Mouse (Mus musculus) CH12.LX (cell line): ENCODE data around the gene Bmpr2. TPM values are rescaled to one million over a fixed set of nuclear protein-coding genes. Genes with fewer than 3 reads are reported as not detected.
A peak's percentile ranks its signal among the peaks of the same experiment; 100 is the strongest.
"Not testable (repeated sequence)": the region's sequence is repeated elsewhere in the genome, so short reads cannot be mapped to it uniquely, and the experiment has no call there.

Experiments used
- DNase-seq: peaks from one replicate; pipeline ENCODE4 v3.0.0-alpha.2; 2013; ENCODE audit errors: extremely low read depth
- H3K27ac ChIP-seq: 2 replicates; pipeline ENCODE4 v1.5.1; 2012; ENCODE audit warnings: low read depth, mild to moderate bottlenecking, control low read depth, moderate library complexity; ENCODE audit not compliant: insufficient read depth
- H3K27me3 ChIP-seq: replicated peaks from 2 replicates; pipeline ENCODE3; 2012; ENCODE audit warnings: inconsistent platforms
- H3K36me3 ChIP-seq, 2 experiments: replicated peaks in 1 of 2; 2 replicates each; pipeline versions ENCODE3 to v1.6.1; 2012; ENCODE audit warnings: inconsistent platforms in 1 of 2, low read length in 1 of 2, mild to moderate bottlenecking in 1 of 2, mixed read lengths in 1 of 2, moderate library complexity in 1 of 2; ENCODE audit not compliant: control insufficient read depth in 1 of 2, insufficient read depth in 1 of 2
- H3K4me1 ChIP-seq, 2 experiments: 2 replicates each; pipeline ENCODE4 v1.6.1; 2012; ENCODE audit warnings: inconsistent platforms in 1 of 2, moderate library complexity in 1 of 2; ENCODE audit not compliant: insufficient read depth in 2 of 2, control insufficient read depth in 1 of 2
- H3K4me2 ChIP-seq: 2 replicates; pipeline ENCODE4 v1.6.1; 2012; ENCODE audit warnings: low read depth, mild to moderate bottlenecking, control low read depth; ENCODE audit not compliant: poor library complexity, insufficient read depth, severe bottlenecking
- H3K4me3 ChIP-seq, 3 experiments: fragments of 150-350 bp in 1 of 3; sonication (generic) in 1 of 3; replicated peaks in 1 of 3; 2 replicates each; pipeline versions ENCODE3 to v1.5.1; 2011 to 2012; ENCODE audit warnings: low read depth in 2 of 3, low read length in 2 of 3, mild to moderate bottlenecking in 2 of 3, moderate library complexity in 2 of 3, control low read depth in 1 of 3, improper control_type of control experiment in 1 of 3, inconsistent platforms in 1 of 3, mixed read lengths in 1 of 3; ENCODE audit not compliant: poor library complexity in 1 of 3
- H3K79me2 ChIP-seq: replicated peaks from 2 replicates; pipeline ENCODE4 v1.6.1; 2012; ENCODE audit warnings: mild to moderate bottlenecking, moderate library complexity; ENCODE audit not compliant: control insufficient read depth, poor library complexity, insufficient read depth, severe bottlenecking; ENCODE audit errors: extremely low read depth
- H3K9ac ChIP-seq: 2 replicates; pipeline ENCODE4 v1.6.1; 2012; ENCODE audit warnings: low read depth, mild to moderate bottlenecking, control low read depth, moderate library complexity; ENCODE audit not compliant: insufficient read depth
- H3K9me3 ChIP-seq: replicated peaks from 2 replicates; pipeline ENCODE3; 2012; ENCODE audit warnings: low read length, inconsistent platforms, mixed read lengths
- CHD1 ChIP-seq: IDR thresholded peaks from 2 replicates; pipeline ENCODE4 v1.6.1; 2012; ENCODE audit warnings: low read depth, low read length, improper control_type of control experiment, inconsistent platforms
- CHD2 ChIP-seq: IDR thresholded peaks from 2 replicates; pipeline ENCODE4 v1.6.1; 2011; ENCODE audit warnings: low read length, improper control_type of control experiment
- CTCF ChIP-seq, 2 experiments: IDR thresholded peaks in 1 of 2; conservative IDR thresholded peaks in 1 of 2; 2 replicates each; pipeline ENCODE4 v1.5.1; 2011 to 2012; ENCODE audit warnings: low read depth in 2 of 2, low read length in 2 of 2, improper control_type of control experiment in 1 of 2, inconsistent platforms in 1 of 2, mild to moderate bottlenecking in 1 of 2, moderate library complexity in 1 of 2
- E2F4 ChIP-seq: IDR thresholded peaks from 2 replicates; pipeline ENCODE4 v1.6.1; 2011; ENCODE audit warnings: low read depth, low read length, improper control_type of control experiment; ENCODE audit not compliant: insufficient replicate concordance
- ELF1 ChIP-seq: IDR thresholded peaks from 2 replicates; pipeline ENCODE4 v1.6.1; 2014; ENCODE audit warnings: low read depth, mild to moderate bottlenecking, inconsistent platforms, low read length, improper control_type of control experiment
- ETS1 ChIP-seq: conservative IDR thresholded peaks from 2 replicates; pipeline ENCODE4 v1.6.1; 2012; ENCODE audit warnings: low read depth, mild to moderate bottlenecking, inconsistent platforms, low read length, improper control_type of control experiment, moderate library complexity
- IRF4 ChIP-seq: IDR thresholded peaks from 2 replicates; pipeline ENCODE4 v1.6.1; 2014; ENCODE audit warnings: low read depth, mild to moderate bottlenecking, inconsistent platforms, low read length, improper control_type of control experiment
- JUN ChIP-seq: IDR thresholded peaks from 2 replicates; pipeline ENCODE4 v1.6.1; 2011; ENCODE audit warnings: low read depth, mild to moderate bottlenecking, low read length, improper control_type of control experiment, moderate library complexity; ENCODE audit not compliant: insufficient read depth
- JUND ChIP-seq: conservative IDR thresholded peaks from 2 replicates; pipeline ENCODE4 v1.6.1; 2011; ENCODE audit warnings: low read depth, low read length, improper control_type of control experiment
- MAFK ChIP-seq: IDR thresholded peaks from 2 replicates; pipeline ENCODE4 v1.6.1; 2011; ENCODE audit warnings: low read length, improper control_type of control experiment; ENCODE audit not compliant: insufficient replicate concordance
- MAX ChIP-seq: IDR thresholded peaks from 2 replicates; pipeline ENCODE4 v1.6.1; 2011; ENCODE audit warnings: low read length, improper control_type of control experiment
- MEF2A ChIP-seq: IDR thresholded peaks from 2 replicates; pipeline ENCODE4 v1.6.1; 2014; ENCODE audit warnings: low read depth, mild to moderate bottlenecking, inconsistent platforms, low read length, improper control_type of control experiment, borderline replicate concordance
- POLR2A ChIP-seq: IDR thresholded peaks from 2 replicates; pipeline ENCODE4 v1.6.1; 2011; ENCODE audit warnings: low read depth, mild to moderate bottlenecking, improper control_type of control experiment, low read length
- POLR2AphosphoS2 ChIP-seq: IDR thresholded peaks from 2 replicates; pipeline ENCODE4 v1.6.1; 2011; ENCODE audit warnings: low read depth, low read length, improper control_type of control experiment
- RAD21 ChIP-seq: IDR thresholded peaks from 2 replicates; pipeline ENCODE4 v1.6.1; 2011; ENCODE audit warnings: low read depth, mild to moderate bottlenecking, low read length, improper control_type of control experiment, moderate library complexity
- SIN3A ChIP-seq: IDR thresholded peaks from 2 replicates; pipeline ENCODE4 v1.6.1; 2012; ENCODE audit warnings: low read length, improper control_type of control experiment, inconsistent platforms
- ZC3H11A ChIP-seq: IDR thresholded peaks from 2 replicates; pipeline ENCODE4 v1.6.1; 2012; ENCODE audit warnings: low read depth, mild to moderate bottlenecking, inconsistent platforms, low read length, improper control_type of control experiment
- ZNF384 ChIP-seq: IDR thresholded peaks from 2 replicates; pipeline ENCODE4 v1.6.1; 2012; ENCODE audit warnings: low read depth, low read length, improper control_type of control experiment, inconsistent platforms
- dilution Hi-C: fragments of 300-500 bp; cut with MboI; formaldehyde crosslinking; loops from 2 replicates; pipeline ENCODE4 v1.14.3; 2020; ENCODE audit warnings: low sequenced_read_pairs; ENCODE audit not compliant: extremely low pct_unique_long_range_greater_than_20kb, extremely low pct_ligation_motif_present
- in situ Hi-C: fragments of 300-500 bp; cut with MboI; formaldehyde crosslinking; loops from 3 replicates; pipeline ENCODE4 v1.14.3; 2019; ENCODE audit warnings: low sequenced_read_pairs, low pct_ligation_motif_present, low pct_unique_long_range_greater_than_20kb, mixed read lengths
- polyA plus RNA-seq: library from polyadenylated mRNA; unstranded; fragments of >175 nt; gene quantifications from 2 replicates; pipeline ENCODE4 v1.2.1, GENCODE M21; 2012; ENCODE audit warnings: low read depth; ENCODE audit not compliant: insufficient read length
- total RNA-seq, 2 experiments: library from RNA; depleted of rRNA; stranded (reverse); fragments of 300-350 nt in 1 of 2; fragments of >200 nt in 1 of 2; gene quantifications; 2 replicates each; pipeline ENCODE4 v1.2.3; 2012 to 2014

Bmpr2 gene
- total and polyA plus RNA-seq, 3 experiments: 3.6 to 5.0 (median 4.7) TPM

- H3K79me2 ChIP-seq, dilution Hi-C loops, DNase-seq, H3K27ac ChIP-seq, H3K4me2 ChIP-seq, H3K27me3 ChIP-seq, H3K36me3 ChIP-seq, H3K4me3 ChIP-seq, H3K4me1 ChIP-seq, H3K9ac ChIP-seq, H3K9me3 ChIP-seq: not testable (repeated sequence)
- peak in 1 of 2 experiments; percentile 37; a peak in 2 of 4 replicates for TF ChIP-seq CTCF (conservative IDR thresholded peaks at IDR 0.05 in 1 of 2, IDR thresholded peaks at IDR 0.05 in 1 of 2; ENCODE audit: low read depth in 2 of 2, low read length in 2 of 2)
- in situ Hi-C loops: loop anchor here (25.0 kb wide), 1 partner anchor 238 kb away; no protein-coding TSS in a partner anchor
These were observed 13.5 kb upstream of the Bmpr2 start for GRCm38 (mm10) chr1:59749724-59750123.

GRCm38 (mm10) chr1:59755298-59755697 lies 7.9 kb upstream of the Bmpr2 start:
- H3K36me3 ChIP-seq: no peaks in the 10 kb centered on the region
- H3K27me3 ChIP-seq: no peaks in the 10 kb centered on the region
- DNase-seq: no peak
- H3K4me2 ChIP-seq: no peak overlapping the region
- TF ChIP-seq RAD21 (no peak), CTCF (conservative IDR thresholded peaks at IDR 0.05 in 1 of 2, IDR thresholded peaks at IDR 0.05 in 1 of 2; ENCODE audit: low read depth in 2 of 2, low read length in 2 of 2) (no peak), POLR2A (no peak), POLR2AphosphoS2 (no peak), JUN (no peak), JUND (no peak), CHD2 (no peak), ETS1 (no peak), ELF1 (no peak), ZNF384 (no peak), MAX (no peak), IRF4 (no peak), MEF2A (no peak), MAFK (no peak), ZC3H11A (no peak), SIN3A (no peak), CHD1 (no peak), E2F4 (no peak)
- in situ Hi-C loops (loop anchor here (25.0 kb wide), 1 partner anchor 232 kb away; no protein-coding TSS in a partner anchor), dilution Hi-C loops (no loop called here)
- H3K79me2 ChIP-seq: no peaks in the 10 kb centered on the region
- H3K9me3 ChIP-seq: no peaks in the 10 kb centered on the region
- H3K9ac ChIP-seq: no peak overlapping the region
- no peak overlapping the region for H3K4me3 ChIP-seq
- H3K4me1 ChIP-seq: no peaks in the 10 kb centered on the region
- H3K27ac ChIP-seq: no peak overlapping the region
